Mouse (Mus musculus) gastrocnemius, postnatal 4 days (tissue): ENCODE measurements around the gene Golim4. TPM values are rescaled to one million over a fixed set of nuclear protein-coding genes. Genes with fewer than 3 reads are reported as not detected.

Experiments used
- total RNA-seq, 2 experiments: library from RNA; stranded (reverse); gene quantifications; 2 replicates each; pipeline ENCODE4 v1.2.3; 2021

Gene Golim4
- total RNA-seq, 2 experiments from 2014 or later: 71.4 to 72.1 TPM

Other genes with a start within 250 kb of the Golim4 start
- gene Gm29133, start 208.8 kb downstream of the Golim4 start, total RNA-seq: under 1 TPM in 1 of 2 experiments, not detected in 1; 0.31 TPM
- not detected for gene Fstl5, start 117.3 kb upstream of the Golim4 start, total RNA-seq